Mouse (Mus musculus) CD8-positive naive resting alpha-beta T cell, adult 2 months (primary cell): ENCODE results near the gene Ints3.

Experiments used
- DNase-seq, 2 experiments: peaks; one replicate each; pipeline ENCODE4 v3.0.0; 2022; ENCODE audit warnings: low read depth in 2 of 2, low spot score in 2 of 2

The Ints3 gene

DNA sequence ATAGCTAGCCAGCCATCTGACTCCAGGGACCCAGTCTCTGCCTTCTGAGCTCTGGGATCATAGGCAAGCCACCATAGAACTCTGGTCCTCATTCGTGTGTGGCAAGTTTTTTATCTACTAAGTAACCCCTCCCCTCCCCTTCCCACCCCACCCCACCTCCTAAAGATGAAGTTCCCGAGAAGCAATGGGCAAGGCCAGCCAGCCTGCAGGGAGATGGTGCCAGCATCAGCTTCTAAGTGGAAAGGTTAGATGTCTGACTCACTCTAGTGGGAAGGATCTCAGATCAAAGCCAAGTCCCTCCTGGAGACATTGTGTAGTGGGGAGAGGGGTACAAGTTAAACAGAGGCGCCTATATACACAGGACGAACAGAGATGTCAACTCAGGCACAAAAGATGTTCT, 42.4 kb downstream of the Ints3 start:
- no peak for DNase-seq

DNA sequence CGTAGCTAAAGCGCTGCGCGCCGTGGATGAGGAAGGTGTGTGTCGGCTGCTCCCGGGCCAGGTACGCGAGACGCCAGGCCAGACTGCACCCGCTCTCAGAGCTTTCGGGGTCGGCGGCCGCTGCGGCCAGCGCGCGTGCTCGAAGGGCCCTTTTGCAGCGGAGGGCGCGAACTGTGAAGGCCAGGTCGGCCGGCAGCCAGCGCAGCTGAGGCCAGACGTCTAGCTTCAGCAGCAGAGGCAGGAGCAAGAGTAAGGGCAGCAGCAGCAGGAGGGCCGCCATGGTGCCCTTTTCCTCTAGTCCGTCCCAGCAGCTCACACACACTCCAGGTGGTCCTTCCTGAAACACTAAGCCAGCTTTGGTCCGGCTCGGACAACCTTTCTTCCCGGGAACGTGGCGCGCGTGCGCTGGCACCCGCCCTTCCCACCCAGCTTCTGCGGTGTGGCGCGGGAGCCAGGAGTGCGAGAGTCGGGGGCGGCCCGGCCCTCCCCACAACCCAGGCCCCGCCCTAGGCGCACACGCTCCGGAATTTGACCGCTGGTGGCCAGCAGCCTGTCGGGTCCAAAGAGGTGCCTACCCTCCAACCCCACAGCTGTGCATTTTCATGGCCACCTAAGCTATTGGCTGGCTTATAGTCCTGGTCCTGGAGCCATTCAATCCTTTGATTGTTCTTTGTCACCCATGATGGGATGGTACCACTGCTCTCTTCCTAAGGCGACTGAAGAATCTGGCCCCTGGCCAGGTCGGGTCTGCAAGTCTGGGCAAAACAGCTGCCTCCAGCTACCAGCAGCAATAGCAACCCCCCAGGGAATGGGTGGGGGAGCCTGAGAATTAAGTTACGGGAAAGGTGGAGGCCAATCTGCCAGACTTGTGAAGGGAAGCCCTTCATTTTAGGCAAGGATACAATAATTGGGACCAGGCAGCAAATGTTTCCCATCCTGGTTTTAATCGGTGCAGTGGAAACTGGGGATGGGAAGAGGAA, 43.6 kb downstream of the Ints3 start, which contains the start of gene Slc27a3:
TSS of gene Slc27a3 (minus strand) at position 428 of the 980 bp plus-strand sequence.
- no peak for DNase-seq

DNA sequence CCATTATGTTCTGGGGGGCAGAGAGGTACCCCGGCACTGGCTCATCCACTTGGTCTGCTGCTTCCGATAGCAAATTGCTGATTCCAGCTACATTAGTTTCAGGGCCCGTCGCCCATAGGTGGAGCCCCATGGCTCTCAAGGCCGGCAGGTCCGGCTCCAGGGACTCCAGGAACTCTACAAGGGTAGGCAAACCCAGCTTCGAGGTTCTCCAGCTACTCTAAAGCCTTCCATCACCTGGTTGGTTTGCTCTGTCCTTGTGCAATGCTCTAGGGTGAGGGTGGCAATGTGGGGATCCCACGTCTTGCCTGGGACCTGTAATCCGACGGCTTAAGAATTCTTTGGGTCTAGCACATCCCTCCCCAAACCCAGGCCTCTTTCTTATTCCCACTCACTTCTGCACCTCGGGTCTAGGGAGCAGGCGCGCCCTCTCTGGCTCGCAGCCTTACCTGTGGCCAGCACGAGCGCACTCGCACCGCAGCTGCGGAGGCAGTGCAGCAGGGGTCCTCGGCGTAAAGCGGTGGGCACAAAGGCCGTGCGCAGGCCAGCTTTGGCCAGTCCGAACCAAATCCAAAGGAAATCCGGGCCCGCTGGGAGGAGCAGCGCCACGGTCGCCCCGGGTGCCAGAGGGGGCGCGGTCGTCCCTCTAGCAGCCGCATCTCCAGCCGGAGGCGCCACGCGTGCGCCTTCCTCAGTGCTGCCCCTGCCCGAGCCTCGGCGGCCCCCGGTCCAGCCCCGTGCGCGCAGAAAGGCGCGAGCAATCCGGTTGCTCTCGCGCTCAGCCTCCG, 44.5 kb downstream of the Ints3 start:
- DNase-seq = no peak

DNA sequence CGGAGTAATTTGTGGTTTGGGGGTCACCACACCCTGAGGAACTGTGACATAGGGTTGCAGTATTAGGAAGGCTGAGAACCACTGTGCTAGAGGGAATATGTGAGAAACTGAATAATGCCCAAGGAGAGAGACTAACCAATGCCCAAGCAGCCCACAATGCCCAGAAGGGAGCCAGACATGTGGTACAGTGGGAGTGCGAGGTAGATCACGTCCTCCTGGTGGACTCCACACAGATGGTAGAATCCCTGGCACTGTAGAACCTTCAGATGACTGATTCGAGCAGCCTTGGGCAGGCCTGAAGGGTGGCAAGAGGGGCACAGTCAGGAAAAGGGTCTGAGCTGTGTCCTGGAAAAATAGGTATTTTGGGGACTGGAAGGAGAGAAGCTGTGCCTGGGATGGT, 45.2 kb downstream of the Ints3 start:
- no peak for DNase-seq

DNA sequence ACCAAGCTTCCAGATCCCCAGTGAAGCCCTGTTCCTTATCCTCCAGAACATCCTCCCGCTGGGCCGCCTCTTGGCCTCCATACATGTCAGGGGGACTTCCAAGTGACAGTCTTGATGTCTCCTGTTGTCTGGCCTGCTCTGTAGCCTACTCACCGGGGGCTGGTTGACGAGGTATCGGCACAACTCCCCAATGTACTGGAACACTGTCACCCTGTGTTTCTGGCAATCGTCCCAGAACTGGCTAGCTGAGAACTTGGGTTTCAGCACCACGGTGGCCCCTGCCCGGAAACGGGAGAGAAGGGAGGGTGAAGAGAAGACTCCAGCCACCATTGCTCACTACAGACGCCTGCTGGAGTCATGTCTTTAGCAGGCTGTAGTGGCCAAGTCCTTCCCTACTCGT, 45.9 kb downstream of the Ints3 start:
- DNase-seq = no peak

DNA sequence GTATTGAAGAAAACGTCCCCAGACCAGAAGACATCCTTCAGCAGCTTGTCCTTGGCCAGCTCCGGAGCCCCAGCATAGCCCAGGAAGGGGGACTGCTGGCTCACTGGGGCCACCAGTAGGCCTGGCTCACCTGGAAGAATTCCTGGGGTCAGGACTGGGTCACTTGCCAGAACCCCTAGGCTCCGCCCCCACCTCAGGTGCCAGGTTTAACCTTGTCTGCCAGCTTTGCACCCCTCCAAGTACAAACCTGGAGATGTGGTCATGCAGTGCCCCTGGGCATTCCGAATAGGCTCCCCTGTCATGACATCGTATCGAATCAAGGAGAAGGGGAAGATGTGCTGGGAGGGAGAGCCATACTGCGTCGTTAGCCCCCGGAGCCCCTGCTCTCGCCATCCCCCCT, 46.6 kb downstream of the Ints3 start:
- DNase-seq = no peak

DNA sequence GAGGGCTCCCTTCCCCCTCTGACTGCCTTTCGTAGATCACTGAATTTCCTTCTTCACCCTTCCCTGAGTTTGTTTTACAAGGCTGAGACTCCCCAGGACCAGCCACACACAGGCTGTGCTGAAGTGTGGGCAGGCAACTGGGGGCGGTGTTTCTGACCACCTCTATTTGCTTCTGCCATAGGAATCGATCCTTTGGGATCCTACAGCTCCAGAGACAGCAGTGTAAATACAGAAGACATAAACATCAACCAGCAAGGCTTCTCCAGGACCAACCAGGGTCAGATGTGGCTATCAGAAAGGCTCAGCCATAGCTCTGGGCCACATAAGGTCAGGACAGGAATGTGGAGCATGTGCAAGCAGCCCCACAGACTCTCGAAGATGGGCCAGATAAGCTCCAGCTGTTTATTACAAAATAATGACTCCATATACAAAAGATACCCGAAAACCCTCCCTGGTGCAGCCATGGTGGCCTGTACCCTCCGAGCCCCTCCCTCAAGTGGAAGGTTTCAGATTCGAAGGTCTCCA, 48.5 kb downstream of the Ints3 start:
- no peak for DNase-seq

DNA sequence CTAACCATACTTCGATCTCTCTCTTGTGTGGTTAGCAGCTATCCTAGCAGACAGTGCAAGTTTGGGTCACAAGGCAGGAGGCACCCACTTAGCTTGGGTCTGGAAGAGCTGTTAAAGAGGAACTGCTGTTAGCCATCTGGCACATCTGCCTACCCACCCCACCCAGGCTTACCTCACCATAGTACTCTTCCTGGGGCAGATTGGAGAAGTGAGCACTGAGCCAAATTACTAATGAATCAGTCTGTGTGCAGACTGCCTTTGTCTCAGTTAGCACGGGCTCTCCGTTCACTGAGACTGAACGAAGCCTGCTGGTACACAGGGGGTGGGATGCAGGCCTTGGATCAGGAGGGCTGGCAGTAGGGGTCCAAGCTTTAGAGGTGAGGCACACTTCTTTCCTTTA, 49.7 kb downstream of the Ints3 start:
- DNase-seq = no peak

DNA sequence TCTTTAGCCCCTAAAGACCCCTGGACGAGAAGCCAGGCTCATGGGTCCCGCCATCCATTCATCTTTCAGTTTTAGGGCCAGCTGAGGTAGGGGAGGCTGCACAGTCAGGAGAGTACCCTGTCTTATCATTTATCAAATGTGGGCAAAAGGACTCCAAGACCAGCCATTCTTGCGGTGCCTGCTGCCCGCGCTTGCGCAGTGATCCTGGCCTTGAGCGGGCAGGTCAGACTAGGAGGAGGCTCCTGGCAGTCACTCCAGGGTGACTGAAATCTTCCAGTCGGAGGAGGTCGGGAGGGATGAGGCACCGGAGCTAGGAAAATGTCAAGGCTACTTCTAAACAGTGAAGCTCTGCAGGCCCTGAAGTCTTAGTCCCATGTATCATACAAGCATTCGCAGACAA, 51.7 kb downstream of the Ints3 start:
- DNase-seq = no peak

DNA sequence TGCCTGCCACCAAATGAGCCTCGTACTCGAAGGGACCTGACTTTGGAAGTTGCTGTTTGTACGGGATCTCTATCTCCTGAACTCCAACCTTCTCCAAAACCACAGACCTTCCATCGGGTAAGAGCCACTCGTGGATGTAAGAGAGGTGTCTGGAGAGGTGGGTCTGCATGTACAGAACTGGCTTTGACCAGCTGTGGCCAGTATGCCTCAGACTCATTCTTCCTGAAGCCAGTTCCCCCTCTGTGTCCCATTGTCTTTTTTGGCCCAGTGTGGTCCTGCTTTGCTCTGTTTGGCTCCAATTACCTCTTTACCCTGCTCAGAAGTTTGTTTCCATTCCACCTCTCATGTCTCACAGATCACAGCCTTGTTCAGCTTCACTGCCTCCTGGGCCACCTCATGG, 54.9 kb downstream of the Ints3 start:
- no peak for DNase-seq

DNA sequence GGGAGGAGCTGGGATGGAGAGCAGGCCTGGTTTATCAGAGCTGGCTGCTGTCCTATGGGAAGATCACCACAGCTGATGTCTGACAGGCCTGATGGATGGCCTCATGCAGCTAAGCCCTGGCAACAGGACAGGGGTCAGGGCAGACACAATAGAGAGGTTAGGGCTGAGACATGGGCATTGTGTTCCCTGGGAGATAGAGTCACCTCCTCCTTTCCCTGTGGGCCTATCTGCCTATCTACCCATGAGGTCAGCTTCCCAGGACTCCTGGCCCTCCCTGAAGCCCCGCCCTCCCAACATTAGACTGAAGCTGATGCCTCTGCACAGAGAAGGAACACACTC, 57.2 kb downstream of the Ints3 start:
- no peak for DNase-seq

DNA sequence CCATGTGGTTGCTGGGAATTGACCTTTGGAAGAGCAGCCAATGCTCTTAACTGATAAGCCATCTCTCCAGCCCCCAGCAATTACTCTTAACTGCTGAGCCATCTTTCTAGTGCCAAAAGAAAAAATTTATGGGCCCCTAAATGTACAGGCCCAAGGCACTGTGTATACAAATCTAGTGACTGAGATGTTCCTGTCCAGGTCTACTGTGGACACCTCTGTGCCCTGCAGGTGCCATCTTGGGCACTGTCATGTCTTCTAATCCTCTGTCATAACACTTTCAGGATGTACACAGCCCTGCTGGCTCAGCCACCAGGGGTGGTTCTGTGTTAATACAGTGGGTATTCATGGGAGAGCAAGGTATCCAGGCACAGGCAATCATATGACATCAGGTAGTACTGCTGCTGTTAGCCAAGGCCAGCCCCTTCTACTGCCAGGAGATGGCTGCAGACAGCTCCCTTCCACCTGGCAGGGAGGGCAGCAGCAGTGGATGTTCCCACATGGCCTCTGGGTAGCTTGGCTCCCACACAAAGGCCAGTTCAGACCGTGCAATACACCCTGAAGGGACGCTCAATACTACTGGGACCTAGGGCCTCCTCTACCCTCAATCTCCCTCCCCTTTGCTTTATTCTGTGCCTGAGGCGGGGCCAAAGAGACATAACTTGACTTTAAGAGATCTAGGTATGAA, 57.7 kb downstream of the Ints3 start:
- DNase-seq = no peak

DNA sequence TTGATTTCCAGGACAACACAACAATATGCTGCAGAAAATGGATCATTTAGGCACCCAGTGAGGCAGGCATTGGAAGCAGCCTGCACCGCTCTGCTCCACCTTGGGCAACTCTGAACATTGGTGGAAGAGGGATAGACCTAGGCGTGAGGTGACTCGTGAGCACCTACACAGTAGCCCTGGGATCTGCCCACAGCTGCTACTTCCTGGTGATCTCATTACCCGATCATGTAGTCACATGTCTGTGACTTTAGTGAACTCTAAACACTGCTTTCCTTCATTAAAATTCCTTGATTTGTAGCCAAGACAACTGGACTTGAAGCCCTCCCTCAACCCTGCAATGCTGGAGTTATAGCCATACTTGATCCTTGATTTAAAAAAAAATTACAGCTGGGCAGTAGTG, 59.1 kb downstream of the Ints3 start:
- no peak for DNase-seq

DNA sequence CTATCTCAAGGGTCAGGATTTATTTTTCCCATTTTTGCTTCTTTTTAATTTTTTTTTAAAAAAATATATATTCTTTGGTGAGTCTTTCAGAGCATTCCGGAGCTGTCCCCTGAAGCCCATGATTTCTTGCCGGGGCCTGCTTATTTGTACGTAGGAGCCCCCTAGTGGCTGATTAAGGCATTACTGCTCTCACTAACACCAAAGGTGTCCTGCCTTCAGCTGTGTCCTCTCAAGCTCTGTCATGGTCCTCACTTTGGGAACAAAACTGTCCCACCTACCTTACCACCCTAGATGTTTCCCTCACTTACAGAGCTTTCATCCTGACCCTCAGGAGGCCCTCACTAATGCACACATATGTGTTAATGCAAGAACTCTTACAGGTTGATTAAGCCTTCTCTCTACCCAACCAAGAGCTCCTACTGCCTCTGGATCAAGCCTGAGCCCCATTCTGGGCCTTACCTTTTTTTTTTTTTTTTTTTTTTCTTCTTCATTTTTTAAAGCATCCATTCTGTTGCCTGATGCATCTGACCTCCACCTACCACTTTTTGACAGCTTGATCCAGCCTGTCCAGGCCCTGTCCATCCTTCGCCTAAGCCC, 59.9 kb downstream of the Ints3 start:
- DNase-seq = peak; percentile 78 to 82

DNA sequence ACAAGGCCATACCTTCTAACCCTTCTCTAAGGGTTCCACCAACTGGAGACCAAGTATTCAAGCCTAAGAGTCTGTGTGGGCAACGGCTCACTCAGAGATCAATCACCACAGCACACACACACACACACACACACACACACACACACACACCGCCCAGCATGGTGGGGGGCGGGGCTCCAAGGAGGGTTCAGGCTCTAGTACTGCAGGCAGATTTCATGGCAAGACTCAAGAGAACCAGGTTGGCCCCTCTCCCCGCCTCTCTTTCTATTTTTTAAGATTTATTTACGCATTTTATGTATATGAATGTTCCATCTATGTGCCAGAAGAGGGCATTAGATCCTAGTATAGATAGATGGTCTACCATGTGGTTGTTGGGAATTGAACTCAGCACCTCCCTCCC, 60.6 kb downstream of the Ints3 start:
- no peak for DNase-seq

DNA sequence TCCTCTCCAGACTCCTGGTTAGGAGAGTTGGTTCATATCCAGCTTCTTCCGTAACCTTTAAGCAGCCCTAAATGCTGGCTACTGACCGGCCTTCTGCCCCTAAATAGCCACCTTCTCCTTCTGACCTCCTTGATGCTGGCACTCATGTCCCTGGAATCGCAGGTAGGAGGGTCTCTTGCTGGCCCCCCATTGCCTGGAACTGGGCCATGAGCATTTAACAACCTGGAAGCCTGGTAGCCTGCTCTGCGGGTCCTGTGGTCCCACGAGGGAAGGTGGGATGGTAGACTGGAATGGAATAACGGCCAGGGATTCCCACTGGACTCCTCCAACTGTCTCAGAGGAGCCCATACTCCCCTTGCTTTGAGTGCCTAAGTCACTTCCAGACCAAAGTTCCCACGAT, 61.6 kb downstream of the Ints3 start:
- no peak for DNase-seq

DNA sequence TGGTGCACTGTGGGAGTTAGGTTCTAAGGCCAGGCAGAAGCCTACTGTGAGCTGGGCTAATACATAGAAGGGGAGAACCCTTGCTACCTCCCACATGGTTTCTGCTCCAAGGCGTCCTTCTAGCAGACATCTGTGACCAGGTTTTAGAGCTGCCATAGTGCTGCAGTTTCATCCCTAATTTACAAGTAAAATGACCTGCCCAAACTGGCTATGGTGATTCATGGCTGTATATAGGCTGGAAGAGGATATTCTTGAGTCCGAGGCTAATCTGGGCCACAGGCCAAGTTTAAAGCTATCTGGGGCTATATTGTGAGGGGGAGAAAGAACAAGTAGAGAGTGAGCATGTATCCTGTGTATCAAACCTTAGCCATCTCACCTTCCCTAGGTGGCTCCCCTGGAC, 64.4 kb downstream of the Ints3 start:
- DNase-seq = no peak

DNA sequence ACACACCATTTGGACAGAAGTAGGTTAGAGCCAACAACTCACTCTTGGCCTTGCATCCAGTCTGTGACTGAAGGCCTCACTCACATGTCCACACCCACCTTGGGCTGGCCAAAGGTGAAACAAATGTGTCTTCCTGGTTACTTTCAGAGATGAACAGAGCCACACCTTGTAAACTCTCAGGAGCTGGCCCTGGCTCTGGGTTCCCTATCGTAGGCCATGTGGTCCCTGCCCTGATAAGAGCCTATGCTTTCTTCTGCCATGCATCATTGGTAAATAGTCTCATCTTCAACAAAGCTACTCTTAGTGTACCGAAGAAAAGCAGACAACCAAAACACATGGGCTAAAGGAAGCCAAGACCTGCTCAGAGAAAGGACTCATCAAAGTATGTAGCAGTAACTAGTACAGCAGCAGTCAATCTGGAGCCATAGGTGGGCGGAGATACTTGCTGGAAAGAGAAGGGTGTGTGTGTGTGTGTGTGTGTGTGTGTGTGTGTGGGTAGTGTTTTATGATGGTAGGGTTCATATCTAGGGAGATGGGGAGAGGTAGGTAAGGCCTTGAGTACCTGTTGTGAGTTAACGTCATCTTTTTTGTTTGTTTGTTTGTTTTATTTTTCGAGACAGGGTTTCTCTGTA, 66.3 kb downstream of the Ints3 start:
- no peak for DNase-seq

DNA sequence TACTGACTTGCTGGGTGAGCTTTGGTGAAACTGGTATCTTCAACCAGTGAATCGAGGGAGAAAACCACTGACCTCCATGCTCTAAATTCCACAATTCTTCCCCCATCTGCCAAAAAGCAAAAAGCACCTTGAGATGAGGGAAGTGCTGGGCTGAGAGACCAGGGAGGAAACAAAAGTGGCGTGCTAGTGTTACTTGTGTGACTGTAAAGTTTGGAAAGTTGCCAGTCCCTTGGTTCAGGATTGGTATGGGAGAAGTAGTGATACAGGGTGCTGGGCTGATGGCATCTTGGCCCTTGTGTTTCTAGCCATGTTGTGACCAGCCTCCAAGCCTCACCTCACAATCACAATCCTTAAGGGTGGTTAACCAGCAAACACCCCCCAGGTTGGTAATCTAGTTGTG, 71.1 kb downstream of the Ints3 start:
- no peak for DNase-seq

DNA sequence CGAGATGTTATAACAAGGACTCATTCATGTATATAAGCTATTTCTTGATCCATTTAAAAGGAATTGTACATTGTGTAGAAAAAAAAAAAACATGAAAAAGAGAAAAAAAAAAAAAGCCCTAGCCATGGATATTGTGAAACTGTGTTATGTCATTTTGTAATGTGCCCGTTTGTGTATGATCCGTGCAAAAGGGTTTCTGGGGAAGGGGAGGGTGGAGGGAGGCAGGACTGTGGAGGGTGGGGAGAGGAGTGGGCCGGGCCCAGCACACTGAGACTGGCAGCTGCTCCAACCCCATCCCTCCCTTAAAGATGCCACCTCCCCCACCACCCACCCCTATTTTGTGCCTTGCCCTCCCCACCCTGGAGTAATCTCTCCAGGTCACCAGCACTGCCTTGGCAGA, 71.9 kb downstream of the Ints3 start:
- DNase-seq = no peak

DNA sequence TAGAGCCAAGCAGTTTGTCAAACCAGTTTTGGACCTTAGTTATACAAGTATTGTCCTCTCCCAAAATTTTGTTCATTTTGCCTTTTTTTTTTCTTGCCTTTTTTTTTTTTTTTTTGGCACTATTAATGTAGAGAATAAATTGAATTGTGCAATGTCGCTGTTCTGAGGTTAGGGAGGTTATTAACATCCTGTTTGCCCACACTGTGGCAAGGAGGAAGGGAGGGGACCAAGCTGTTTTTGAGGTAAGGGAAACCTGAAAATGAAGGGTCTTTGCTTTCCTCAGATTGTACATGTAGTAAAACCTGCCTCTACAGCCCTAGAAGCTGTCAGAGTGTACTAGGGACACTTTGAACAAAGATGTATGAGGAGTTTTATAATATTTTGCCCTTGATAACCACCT, 74.2 kb downstream of the Ints3 start:
- DNase-seq = no peak
